Mouse (Mus musculus) liver, embryonic 12.5 days (tissue): ENCODE data around the gene Pde6h. TPM values are rescaled to one million over a fixed set of nuclear protein-coding genes. Genes with fewer than 3 reads are reported as not detected.
A peak's percentile ranks its signal among the peaks of the same experiment; 100 is the strongest.
"Not testable (repeated sequence)": the region's sequence is repeated elsewhere in the genome, so short reads cannot be mapped to it uniquely, and the experiment has no call there.

Experiments
- ATAC-seq: fragments of 200-750 bp; cut with Nextera tagmentation; 2 replicates; pipeline ENCODE4 v1.8.0; 2017; ENCODE audit warnings: moderate number of reproducible peaks, mild to moderate bottlenecking, moderate library complexity
- H3K27ac ChIP-seq: fragments of 300-500 bp; sonication (generic); 2 replicates; pipeline ENCODE4 v1.5.1; 2016; ENCODE audit warnings: mild to moderate bottlenecking
- H3K27me3 ChIP-seq: fragments of 300-500 bp; sonication (generic); replicated peaks from 2 replicates; pipeline ENCODE4 v1.6.1; 2016; ENCODE audit warnings: mild to moderate bottlenecking, moderate library complexity
- H3K36me3 ChIP-seq: fragments of 300-500 bp; sonication (generic); 2 replicates; pipeline ENCODE4 v1.6.1; 2016; ENCODE audit warnings: mild to moderate bottlenecking, moderate library complexity
- H3K4me1 ChIP-seq: fragments of 300-500 bp; sonication (generic); 2 replicates; pipeline ENCODE4 v1.6.1; 2016
- H3K4me2 ChIP-seq: fragments of 300-500 bp; sonication (generic); 2 replicates; pipeline ENCODE4 v1.6.1; 2016; ENCODE audit warnings: mild to moderate bottlenecking, moderate library complexity
- H3K4me3 ChIP-seq: fragments of 300-500 bp; sonication (generic); 2 replicates; pipeline ENCODE4 v1.5.1; 2016; ENCODE audit warnings: mild to moderate bottlenecking, moderate library complexity
- H3K9ac ChIP-seq: fragments of 300-500 bp; sonication (generic); 2 replicates; pipeline ENCODE4 v1.6.1; 2016; ENCODE audit warnings: mild to moderate bottlenecking, moderate library complexity
- H3K9me3 ChIP-seq: fragments of 300-500 bp; sonication (generic); replicated peaks from 2 replicates; pipeline ENCODE4 v1.6.1; 2016; ENCODE audit warnings: mild to moderate bottlenecking, moderate library complexity
- WGBS: fragments of 180-500 bp; shearing (Covaris S2); methylation state at CpG from one replicate; pipeline ENCODE4 v1.1.7; 2016; ENCODE audit not compliant: insufficient replicate concordance; 5-methylcytosine and 5-hydroxymethylcytosine counted together
- polyA plus RNA-seq: library from polyadenylated mRNA; unstranded; fragments of >200 nt; fragmentation: Nextera tagmentation; extraction: Ambion mirVana; gene quantifications from 2 replicates; pipeline ENCODE4 v1.2.1, GENCODE M21; 2016

Pde6h gene
- not detected in 2 replicates for polyA plus RNA-seq

DNA sequence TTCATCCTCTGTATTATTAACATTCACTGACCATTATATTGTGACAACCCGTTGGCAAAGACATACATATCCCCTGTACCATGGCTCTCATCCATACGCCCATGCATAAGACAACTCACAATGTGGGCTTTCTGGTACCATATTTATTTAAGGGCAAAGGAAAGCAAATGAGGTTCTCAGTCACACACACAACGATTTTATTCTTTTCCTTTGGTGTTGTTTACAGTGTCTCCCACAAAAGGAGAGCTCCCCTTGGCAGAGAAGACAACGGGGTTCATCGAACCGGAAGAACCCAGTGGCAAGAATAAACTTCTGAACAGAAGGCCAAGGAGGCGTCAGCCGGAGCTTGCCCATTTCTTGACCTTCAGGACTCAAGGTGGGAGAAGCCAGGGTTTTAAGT is at the start of gene Pde6h:
Gene Pde6h, plus strand, starts transcription at position 301 of the 400 bp plus-strand sequence.
- 82% methylated on average over 8 of the region's 8 CpGs for WGBS
- H3K36me3 ChIP-seq: peaks cover 26% of the 10 kb centered on the region
- no peak within 1 kb of the TSS for H3K4me2 ChIP-seq
- no peak within 1 kb of the TSS for H3K4me3 ChIP-seq
- H3K27me3 ChIP-seq: no peaks in the 10 kb centered on the region
- no peak within 1 kb of the TSS for H3K9ac ChIP-seq
- H3K27ac ChIP-seq: no peak within 1 kb of the TSS
- H3K9me3 ChIP-seq: no peaks in the 10 kb centered on the region
- ATAC-seq: no peak
- H3K4me1 ChIP-seq: no peaks in the 10 kb centered on the region

GRCm38 (mm10) chr6:136874599-136874998 is 49.0 kb upstream of the Pde6h start:
- no peaks in the 10 kb centered on the region for H3K9me3 ChIP-seq
- H3K4me2 ChIP-seq: no peak overlapping the region
- no peak overlapping the region for H3K27ac ChIP-seq
- H3K4me3 ChIP-seq: no peak overlapping the region
- no peaks in the 10 kb centered on the region for H3K27me3 ChIP-seq
- WGBS: 58% methylated on average over 8 of the region's 8 CpGs
- H3K36me3 ChIP-seq: no peaks in the 10 kb centered on the region
- no peaks in the 10 kb centered on the region for H3K4me1 ChIP-seq
- ATAC-seq: no peak
- no peak overlapping the region for H3K9ac ChIP-seq

- 49% methylated on average over 9 of the region's 9 CpGs for WGBS
- no peaks in the 10 kb centered on the region for H3K27me3 ChIP-seq
- no peaks in the 10 kb centered on the region for H3K9me3 ChIP-seq
- no peak within 1 kb of the TSS for H3K4me2 ChIP-seq
- no peaks in the 10 kb centered on the region for H3K36me3 ChIP-seq
- H3K27ac ChIP-seq: no peak within 1 kb of the TSS
- no peak within 1 kb of the TSS for H3K9ac ChIP-seq
- ATAC-seq: no peak
- H3K4me3 ChIP-seq: no peak within 1 kb of the TSS
- no peaks in the 10 kb centered on the region for H3K4me1 ChIP-seq
Measured at GRCm38 (mm10) chr6:136875670-136876069, 48.0 kb upstream of the Pde6h start, which contains the start of gene Mgp. Gene Mgp (minus strand): TSS chr6:136875823.

- ATAC-seq: no peak
- Histone ChIP-seq H3K4me1 (no peaks in the 10 kb centered on the region), H3K27ac (no peak overlapping the region), H3K4me3 (no peak overlapping the region), H3K4me2 (no peak overlapping the region), H3K36me3 (no peaks in the 10 kb centered on the region), H3K27me3 (no peaks in the 10 kb centered on the region), H3K9me3 (no peaks in the 10 kb centered on the region), H3K9ac (no peak overlapping the region)
- 63% methylated on average over 8 of the region's 8 CpGs for WGBS
Measured at GRCm38 (mm10) chr6:136881678-136882077, 42.0 kb upstream of the Pde6h start.

- 52% methylated on average over 3 of the region's 3 CpGs for WGBS
- no peak overlapping the region for H3K4me2 ChIP-seq
Measured at GRCm38 (mm10) chr6:136883431-136883915, 40.2 kb upstream of the Pde6h start.

GRCm38 (mm10) chr6:136883961-136884360 is 39.7 kb upstream of the Pde6h start:
- no peak overlapping the region for H3K9ac ChIP-seq
- H3K4me3 ChIP-seq: no peak overlapping the region
- no peak overlapping the region for H3K27ac ChIP-seq
- H3K4me1 ChIP-seq: no peaks in the 10 kb centered on the region
- 78% methylated on average over 6 of the region's 6 CpGs for WGBS
- no peak for ATAC-seq
- H3K36me3 ChIP-seq: no peaks in the 10 kb centered on the region
- H3K4me2 ChIP-seq: no peak overlapping the region
- H3K27me3 ChIP-seq: no peaks in the 10 kb centered on the region
- H3K9me3 ChIP-seq: no peaks in the 10 kb centered on the region

More at GRCm38 (mm10) chr6:136883431-136883915, 40.2 kb upstream of the Pde6h start:
- no peak overlapping the region for H3K4me3 ChIP-seq
- H3K27ac ChIP-seq: no peak overlapping the region
- H3K36me3 ChIP-seq: no peaks in the 10 kb centered on the region
- ATAC-seq: no peak
- H3K4me1 ChIP-seq: no peaks in the 10 kb centered on the region
- no peaks in the 10 kb centered on the region for H3K9me3 ChIP-seq
- H3K27me3 ChIP-seq: no peaks in the 10 kb centered on the region
- H3K9ac ChIP-seq: no peak overlapping the region

DNA sequence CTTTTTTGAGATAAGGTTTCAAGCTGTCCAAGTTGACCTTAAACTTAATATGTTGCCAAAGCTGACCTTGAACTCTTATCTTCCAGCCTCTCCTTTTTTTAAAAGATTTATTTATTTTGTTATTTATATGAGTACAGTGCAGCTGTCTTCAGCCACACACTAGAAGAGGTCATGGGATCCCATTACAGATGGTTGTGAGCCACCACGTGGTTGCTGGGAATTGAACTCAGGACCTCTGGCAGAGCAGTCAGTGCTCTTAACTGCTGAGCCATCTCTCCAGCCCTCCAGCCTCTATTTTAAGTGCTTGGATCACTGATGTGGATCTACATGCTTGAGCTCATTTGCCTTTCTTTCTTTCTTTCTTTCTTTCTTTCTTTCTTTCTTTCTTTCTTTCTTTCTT is 38.9 kb upstream of the Pde6h start:
- not testable (repeated sequence) for H3K4me1 ChIP-seq, H3K4me3 ChIP-seq, ATAC-seq, H3K27ac ChIP-seq, H3K27me3 ChIP-seq, H3K9me3 ChIP-seq, H3K4me2 ChIP-seq, H3K9ac ChIP-seq, H3K36me3 ChIP-seq
- 41% methylated on average over 1 of the region's 1 CpGs for WGBS

GRCm38 (mm10) chr6:136887854-136888253 is 35.8 kb upstream of the Pde6h start:
- H3K4me1 ChIP-seq: peaks cover 9% of the 10 kb centered on the region
- H3K4me3 ChIP-seq: no peak overlapping the region
- no peaks in the 10 kb centered on the region for H3K36me3 ChIP-seq
- WGBS: 67% methylated on average over 9 of the region's 9 CpGs
- no peak for ATAC-seq
- no peak overlapping the region for H3K9ac ChIP-seq
- no peak overlapping the region for H3K4me2 ChIP-seq
- H3K9me3 ChIP-seq: no peaks in the 10 kb centered on the region
- no peak overlapping the region for H3K27ac ChIP-seq
- no peaks in the 10 kb centered on the region for H3K27me3 ChIP-seq

DNA sequence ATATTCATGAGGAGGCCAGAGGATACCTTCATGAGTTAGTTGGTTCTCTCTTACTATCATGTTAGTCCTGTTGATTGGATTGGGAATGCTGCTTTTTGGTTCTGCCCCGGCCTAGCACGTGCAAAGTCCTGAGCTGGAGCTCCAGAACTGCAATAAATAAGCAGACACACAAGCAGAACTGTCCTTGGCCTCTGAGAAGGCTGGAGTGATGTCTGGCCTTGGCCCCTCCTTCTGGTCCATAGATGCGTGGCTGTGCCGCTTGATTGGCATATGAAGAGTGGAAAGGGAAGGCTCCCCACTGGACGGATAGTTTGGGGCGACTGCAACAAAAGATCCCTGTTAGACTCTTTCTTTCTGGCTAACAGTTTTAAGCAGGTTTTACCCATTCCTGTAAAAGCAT is 34.6 kb upstream of the Pde6h start:
- Histone ChIP-seq H3K27me3 (no peaks in the 10 kb centered on the region), H3K4me1 (peaks cover 14% of the 10 kb centered on the region), H3K4me2 (no peak overlapping the region), H3K27ac (no peak overlapping the region), H3K9me3 (no peaks in the 10 kb centered on the region), H3K4me3 (no peak overlapping the region), H3K36me3 (no peaks in the 10 kb centered on the region), H3K9ac (no peak overlapping the region)
- ATAC-seq: no peak
- 81% methylated on average over 6 of the region's 6 CpGs for WGBS

DNA sequence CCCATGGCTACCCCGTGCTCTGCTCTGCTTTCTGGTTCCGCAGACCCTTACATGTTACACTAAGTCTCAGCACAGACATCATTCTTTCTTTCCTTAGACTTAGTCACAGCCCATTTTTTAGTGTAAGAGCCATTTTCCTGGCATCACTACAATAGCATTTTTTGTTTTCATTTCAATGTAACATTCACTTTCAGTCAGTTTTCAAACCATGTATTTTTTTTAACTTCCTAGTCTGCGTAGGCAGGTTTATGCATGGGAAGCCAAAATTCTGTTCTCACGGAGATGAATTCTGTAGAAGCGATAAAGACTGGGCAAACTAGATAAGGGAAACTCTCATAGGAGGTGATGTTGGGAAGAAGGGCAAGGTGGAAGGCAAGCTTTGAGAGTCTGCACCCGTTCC is 34.1 kb upstream of the Pde6h start:
- H3K36me3 ChIP-seq: no peaks in the 10 kb centered on the region
- 73% methylated on average over 6 of the region's 6 CpGs for WGBS
- H3K9ac ChIP-seq: no peak overlapping the region
- H3K9me3 ChIP-seq: no peaks in the 10 kb centered on the region
- H3K4me3 ChIP-seq: no peak overlapping the region
- H3K4me1 ChIP-seq: peaks cover 18% of the 10 kb centered on the region
- ATAC-seq: no peak
- no peak overlapping the region for H3K27ac ChIP-seq
- H3K27me3 ChIP-seq: no peaks in the 10 kb centered on the region
- H3K4me2 ChIP-seq: no peak overlapping the region

DNA sequence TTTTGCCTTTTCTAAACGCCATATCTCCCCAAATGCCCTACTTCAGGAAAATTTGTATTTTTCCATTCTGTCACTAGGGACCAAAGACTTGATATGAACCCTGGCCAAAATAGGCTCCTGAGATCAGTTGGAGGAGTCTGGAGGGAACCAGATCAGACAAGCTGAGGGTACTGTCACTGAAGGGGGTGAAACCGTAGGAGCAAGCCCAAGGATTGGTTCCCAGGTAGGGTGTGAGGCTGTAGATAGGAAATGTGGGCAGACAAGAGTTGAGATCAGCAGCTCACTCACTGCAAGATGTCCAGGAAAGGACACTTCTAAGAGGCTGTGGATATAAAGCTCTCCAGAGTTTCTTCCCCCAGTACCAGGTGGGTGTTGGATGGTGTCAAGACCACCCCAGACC is 31.6 kb upstream of the Pde6h start:
- peaks cover 18% of the 10 kb centered on the region for H3K4me1 ChIP-seq
- no peak overlapping the region for H3K9ac ChIP-seq
- no peaks in the 10 kb centered on the region for H3K27me3 ChIP-seq
- 31% methylated on average over 2 of the region's 2 CpGs for WGBS
- H3K4me3 ChIP-seq: no peak overlapping the region
- no peaks in the 10 kb centered on the region for H3K9me3 ChIP-seq
- no peaks in the 10 kb centered on the region for H3K36me3 ChIP-seq
- no peak overlapping the region for H3K4me2 ChIP-seq
- no peak overlapping the region for H3K27ac ChIP-seq
- peak; percentile 81 for ATAC-seq

GRCm38 (mm10) chr6:136894532-136895339 is 28.9 kb upstream of the Pde6h start:
- Histone ChIP-seq H3K27ac (no peak overlapping the region), H3K4me3 (no peak overlapping the region), H3K9ac (no peak overlapping the region), H3K27me3 (no peaks in the 10 kb centered on the region), H3K4me1 (peaks cover 18% of the 10 kb centered on the region), H3K36me3 (no peaks in the 10 kb centered on the region), H3K4me2 (no peak overlapping the region), H3K9me3 (no peaks in the 10 kb centered on the region)
- 51% methylated on average over 15 of the region's 15 CpGs for WGBS
- no peak for ATAC-seq
